Mouse (Mus musculus) layer of hippocampus, postnatal 10 days (tissue): ENCODE results near the gene Gm17660. TPM values are rescaled to one million over a fixed set of nuclear protein-coding genes. Genes with fewer than 3 reads are reported as not detected.
"Not testable (repeated sequence)": the region's sequence is repeated elsewhere in the genome, so short reads cannot be mapped to it uniquely, and the experiment has no call there.

Experiments
- DNase-seq, 2 experiments: peaks; one replicate each; pipeline ENCODE4 v3.0.0; 2021; ENCODE audit warnings: low spot score in 2 of 2
- microRNA-seq, 2 experiments: library from miRNA; unstranded; fragments of <30 nt; microRNA quantifications; one replicate each; pipeline ENCODE4 v1.2.0; 2021
- total RNA-seq, 2 experiments: library from RNA; stranded (reverse); gene quantifications; 2 replicates each; pipeline ENCODE4 v1.2.3; 2021

Gene Gm17660
- total RNA-seq, 2 experiments from 2014 or later, result not detected

GRCm38 (mm10) chr5:104043704-104044103, 33.7 kb downstream of the Gm17660 start:
- no peak for DNase-seq

GRCm38 (mm10) chr5:104042906-104043305, 34.5 kb downstream of the Gm17660 start:
- DNase-seq, result no peak

- peak; percentile 46 to 55 for DNase-seq
Measured at GRCm38 (mm10) chr5:104039154-104039932, 38.1 kb downstream of the Gm17660 start.

- DNase-seq, result no peak
Measured at GRCm38 (mm10) chr5:104036686-104037085, 40.7 kb downstream of the Gm17660 start.

GRCm38 (mm10) chr5:104035824-104036223, 41.6 kb downstream of the Gm17660 start:
- no peak for DNase-seq

- no peak for DNase-seq
Measured at GRCm38 (mm10) chr5:104035066-104035465, 42.3 kb downstream of the Gm17660 start.

- no peak for DNase-seq
Measured at GRCm38 (mm10) chr5:104032434-104033097, 44.8 kb downstream of the Gm17660 start.

- no peak for DNase-seq
Measured at GRCm38 (mm10) chr5:104025245-104025854, 52.1 kb downstream of the Gm17660 start.

GRCm38 (mm10) chr5:104024762-104025161, 52.6 kb downstream of the Gm17660 start:
- DNase-seq, result no peak

GRCm38 (mm10) chr5:104024193-104024592, 53.2 kb downstream of the Gm17660 start:
- DNase-seq, result not testable (repeated sequence)

- DNase-seq, result no peak
Measured at GRCm38 (mm10) chr5:104023289-104024020, 54.0 kb downstream of the Gm17660 start.

GRCm38 (mm10) chr5:104022558-104022957, 54.9 kb downstream of the Gm17660 start:
- DNase-seq, result no peak

- peak; percentile 56 to 72 for DNase-seq
Measured at GRCm38 (mm10) chr5:104021597-104022378, 55.6 kb downstream of the Gm17660 start, which contains the start of gene Hsd17b11. Gene Hsd17b11, minus strand, starts transcription at chr5:104021919.

Small RNA genes lying within 50 kb of the gene (microRNA-seq; reads per million reads assigned to microRNA genes)
- 0.20 to 1.3 reads per million in 2 experiments for gene Mir5619

Other genes with a start within 250 kb of the Gm17660 start
- 10 to 100 TPM; 40.8 to 43.0 TPM for gene Klhl8, start 166.3 kb downstream of the Gm17660 start, total RNA-seq
- not detected for gene Hsd17b13, start 100.2 kb downstream of the Gm17660 start, total RNA-seq
- gene Hsd17b11, start 55.7 kb downstream of the Gm17660 start, total RNA-seq, result 10 to 100 TPM; 33.5 to 34.2 TPM
- gene Nudt9, start 31.3 kb downstream of the Gm17660 start, total RNA-seq, result 10 to 100 TPM; 68.2 to 69.0 TPM
- 1,000 to 10,000 TPM; 1,050 to 1,141 TPM for gene Sparcl1, start 36.1 kb upstream of the Gm17660 start, total RNA-seq
- gene Dspp, start 93.1 kb upstream of the Gm17660 start, total RNA-seq, result not detected
- gene Dmp1, start 125.0 kb upstream of the Gm17660 start, total RNA-seq, result 1 to 10 TPM in 1 of 2 experiments, under 1 TPM in 1; 0.55 to 1.4 TPM
- under 1 TPM; 0.58 to 0.73 TPM for gene Ibsp, start 221.6 kb upstream of the Gm17660 start, total RNA-seq
- not detected for gene Mepe, start 247.7 kb upstream of the Gm17660 start, total RNA-seq